Mouse (Mus musculus): ENCODE measurements around the gene Tmem145.
A peak's percentile ranks its signal among the peaks of the same experiment; 100 is the strongest.

The Tmem145 gene

GRCm38 (mm10) chr7:25292107-25292506 is 13.8 kb upstream of the Tmem145 start:
- peak in 1 of 2 experiments; percentile 61 for DNase-seq (ENCODE audit: low spot score in 2 of 2)

DNA sequence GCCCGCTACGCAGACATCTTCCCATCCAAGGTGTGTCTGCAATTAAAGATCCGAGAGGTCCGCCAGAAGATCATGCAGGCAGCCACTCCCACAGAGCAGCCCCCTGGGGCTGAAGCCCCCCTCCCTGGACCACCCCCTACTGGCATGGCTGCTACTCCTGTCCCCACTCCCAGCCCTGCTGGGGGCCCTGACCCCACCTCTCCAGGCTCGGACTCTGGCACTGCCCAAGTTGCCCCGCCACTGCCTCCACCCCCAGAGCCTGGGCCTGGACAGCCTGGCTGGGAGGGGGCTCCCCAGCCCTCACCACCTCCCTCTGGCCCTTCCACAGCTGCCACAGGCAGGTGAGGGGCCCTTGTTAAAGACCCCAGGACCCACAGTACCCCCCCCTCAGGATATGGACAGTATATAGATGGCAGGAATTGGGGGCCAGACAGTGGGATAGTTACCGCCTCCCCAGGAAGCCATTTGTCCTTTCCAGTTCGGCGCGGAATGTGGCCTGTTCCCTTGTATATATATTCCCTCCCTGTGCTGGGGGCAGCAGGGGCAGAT is 12.6 kb upstream of the Tmem145 start:
- DNase-seq (ENCODE audit: low spot score in 2 of 2), result no peak

DNA sequence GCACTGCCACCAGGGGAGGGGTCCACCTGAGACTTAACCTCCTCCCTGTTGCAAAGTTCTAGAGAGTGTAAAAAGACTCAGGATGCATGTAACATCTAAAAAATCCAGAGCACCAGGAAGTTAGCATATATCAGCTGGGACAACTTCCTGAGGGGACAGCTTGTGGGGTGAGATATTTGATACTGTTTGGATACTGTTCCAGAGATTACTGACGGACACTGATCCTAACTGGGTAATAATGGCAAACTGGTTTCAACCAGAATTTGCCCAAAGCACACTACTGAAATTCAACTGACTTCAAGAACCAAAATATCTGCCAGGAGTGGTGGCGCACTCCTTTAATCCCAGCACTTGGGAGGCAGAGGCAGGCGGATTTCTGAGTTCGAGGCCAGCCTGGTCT is 11.4 kb upstream of the Tmem145 start:
- DNase-seq (ENCODE audit: low spot score in 2 of 2), result no peak

GRCm38 (mm10) chr7:25294960-25295722 is 10.8 kb upstream of the Tmem145 start:
- peak; percentile 15 to 64 for DNase-seq (ENCODE audit: low spot score in 2 of 2)

DNA sequence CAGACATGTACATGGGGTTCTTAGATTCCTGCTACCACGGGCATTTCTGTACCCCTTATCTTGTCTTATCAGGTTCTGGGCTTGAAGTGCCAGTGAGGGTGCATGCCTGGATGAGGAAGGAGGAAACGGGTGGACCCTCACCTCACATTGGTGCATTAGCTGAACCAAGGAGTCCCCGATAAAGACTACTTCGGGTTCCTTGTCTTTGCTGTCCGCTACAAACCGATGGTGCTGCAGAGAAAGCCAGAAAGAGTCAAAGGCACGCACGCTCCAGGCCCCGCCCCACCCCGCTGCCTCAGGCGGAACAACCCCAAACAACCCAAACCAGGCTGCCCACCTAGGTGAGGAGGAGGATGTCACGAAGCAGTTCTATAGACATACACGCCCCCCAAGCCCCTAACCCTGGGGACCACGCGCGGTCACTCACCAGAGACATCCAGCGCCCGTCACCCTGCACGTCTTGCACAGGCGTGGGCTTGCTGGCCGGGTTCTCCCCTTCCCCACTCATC is 8.9 kb upstream of the Tmem145 start:
- DNase-seq (ENCODE audit: low spot score in 2 of 2), result peak; percentile 64 to 80

- peak; percentile 64 to 83 for DNase-seq (ENCODE audit: low spot score in 2 of 2)
Observed at GRCm38 (mm10) chr7:25297454-25298325, 8.2 kb upstream of the Tmem145 start, which contains the start of gene Pafah1b3. Gene Pafah1b3 (minus strand): TSS chr7:25297986.

DNA sequence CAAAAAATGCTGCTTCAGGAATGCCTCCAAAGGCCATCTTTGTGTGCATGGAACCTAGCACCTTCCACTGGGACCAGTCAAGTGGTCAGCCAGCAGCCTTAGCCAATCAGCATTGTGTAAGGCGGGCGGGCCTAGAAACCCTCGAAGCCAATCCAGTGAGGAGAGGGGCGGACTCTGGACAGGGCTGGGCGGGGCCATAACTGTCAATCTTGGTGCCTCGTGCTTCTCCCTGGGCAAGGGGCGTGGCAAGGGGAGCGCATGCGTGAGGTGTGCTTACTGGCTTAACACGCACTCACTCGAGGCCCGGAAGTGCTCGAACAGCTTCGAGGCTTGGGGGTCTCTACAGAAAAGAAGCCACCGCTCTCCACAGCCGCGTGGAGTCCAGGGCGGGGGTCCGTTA is 4.8 kb upstream of the Tmem145 start, which contains the start of gene Prr19:
TSS of gene Prr19 (plus strand) at position 349 of the 400 bp plus-strand sequence.
- peak in 1 of 2 experiments; percentile 66 for DNase-seq (ENCODE audit: low spot score in 2 of 2)

- peak in 1 of 2 experiments; percentile 56 for DNase-seq (ENCODE audit: low spot score in 2 of 2)
Observed at GRCm38 (mm10) chr7:25303003-25303684, 2.8 kb upstream of the Tmem145 start.

DNA sequence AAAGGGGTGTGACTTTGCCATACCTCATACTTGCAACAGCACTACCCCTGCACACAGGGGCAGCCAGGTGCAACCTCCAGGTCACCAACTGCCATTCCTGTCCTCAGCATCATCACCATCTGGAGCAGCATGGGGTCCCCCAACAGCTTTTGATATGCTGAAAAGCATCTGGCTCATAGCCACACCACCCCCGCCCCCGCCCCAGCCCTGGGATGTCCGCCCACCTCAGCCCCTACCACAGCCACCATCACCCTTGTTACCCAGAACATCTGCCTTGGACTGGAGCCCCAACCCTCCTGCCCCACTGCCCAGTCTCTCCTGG is 2.3 kb upstream of the Tmem145 start:
- DNase-seq (ENCODE audit: low spot score in 2 of 2), result no peak

DNA sequence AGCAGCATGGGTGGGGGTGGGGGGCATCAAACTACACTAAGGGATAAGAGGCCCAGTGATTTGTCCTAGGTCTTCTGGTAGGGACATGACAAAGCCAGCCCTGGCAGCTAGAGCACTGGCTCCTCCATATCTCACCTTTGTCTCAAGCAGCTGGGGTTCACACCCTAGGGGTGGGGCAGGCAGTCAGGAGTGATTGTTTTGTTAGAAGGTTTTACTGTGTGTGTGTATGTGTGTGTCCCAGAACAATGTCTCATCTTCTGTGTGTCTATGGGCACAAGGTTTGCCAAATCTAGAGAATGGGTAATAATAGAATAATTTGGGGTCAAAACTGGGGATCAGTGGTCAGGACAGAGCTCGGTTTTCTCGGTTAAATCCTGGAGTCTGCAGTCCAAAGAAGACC is 425 bp upstream of the Tmem145 start:
- DNase-seq (ENCODE audit: low spot score in 2 of 2), result no peak

DNA sequence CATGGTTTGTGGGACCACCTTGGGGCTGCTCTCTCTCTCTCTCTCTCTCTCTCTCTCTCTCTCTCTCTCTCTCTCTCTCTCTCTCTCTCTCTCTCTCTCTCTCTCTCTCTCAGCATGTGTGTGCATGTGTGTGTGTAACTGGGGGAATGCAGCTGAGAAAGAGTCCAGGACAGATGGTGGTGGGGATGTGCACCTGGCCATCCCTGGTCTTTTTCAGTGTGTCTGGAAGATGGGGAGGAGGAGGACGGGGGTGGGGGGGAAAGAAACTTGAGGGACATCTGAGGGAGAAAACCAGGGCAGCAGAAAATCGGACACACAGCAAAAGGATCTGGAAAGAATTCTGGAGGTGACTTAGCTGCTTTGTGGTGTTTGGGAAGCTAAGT is 699 bp downstream of the Tmem145 start:
- no peak for DNase-seq (ENCODE audit: low spot score in 2 of 2)

DNA sequence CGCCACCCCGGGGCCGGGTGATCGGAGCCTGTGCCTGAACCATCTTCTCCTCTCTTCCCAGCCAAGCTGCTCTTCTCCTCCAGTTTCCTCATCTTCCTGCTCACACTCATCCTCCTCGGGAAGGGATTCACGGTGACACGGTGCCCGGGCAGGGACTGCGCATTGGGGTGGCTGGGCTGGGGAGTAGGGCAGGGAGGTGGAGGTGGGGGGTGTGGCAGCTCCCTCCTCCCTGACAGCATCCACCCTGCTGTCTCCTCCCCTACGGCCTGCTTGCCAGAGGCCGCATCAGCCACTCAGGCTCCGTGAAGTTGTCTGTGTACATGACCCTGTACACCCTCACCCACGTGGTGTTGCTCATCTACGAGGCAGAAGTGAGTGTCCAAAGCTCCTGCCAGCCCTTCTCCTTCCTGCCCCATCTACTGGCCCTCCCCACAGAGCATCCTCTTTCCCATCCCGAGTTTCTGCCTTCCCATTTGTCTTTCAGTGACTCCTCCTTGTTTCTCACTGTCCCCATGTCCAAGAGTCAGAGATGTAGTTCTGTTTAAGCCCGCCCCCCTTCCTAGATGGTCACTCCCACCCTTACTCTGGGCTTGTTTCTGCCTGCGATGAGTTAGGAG is 2.9 kb downstream of the Tmem145 start:
- DNase-seq (ENCODE audit: low spot score in 2 of 2), result peak in 1 of 2 experiments; percentile 58

DNA sequence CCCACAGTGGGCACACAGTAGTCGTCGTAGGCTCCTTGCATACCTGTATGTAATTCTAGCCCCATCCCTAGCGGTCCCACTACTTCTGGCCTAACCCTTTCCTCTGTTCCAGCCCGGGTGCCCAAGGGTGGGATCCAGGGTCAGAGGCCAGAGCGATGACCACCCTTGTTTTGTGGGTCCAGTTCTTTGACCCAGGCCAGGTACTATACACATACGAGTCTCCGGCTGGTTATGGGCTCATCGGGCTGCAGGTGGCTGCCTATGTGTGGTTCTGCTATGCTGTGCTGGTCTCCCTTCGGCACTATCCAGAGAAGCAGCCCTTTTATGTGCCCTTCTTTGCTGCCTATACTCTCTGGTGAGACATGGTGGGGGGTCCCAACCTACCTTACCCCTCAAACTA is 3.5 kb downstream of the Tmem145 start:
- DNase-seq (ENCODE audit: low spot score in 2 of 2), result no peak

- peak in 1 of 2 experiments; percentile 52 for DNase-seq (ENCODE audit: low spot score in 2 of 2)
Observed at GRCm38 (mm10) chr7:25311193-25311592, 5.3 kb downstream of the Tmem145 start.

DNA sequence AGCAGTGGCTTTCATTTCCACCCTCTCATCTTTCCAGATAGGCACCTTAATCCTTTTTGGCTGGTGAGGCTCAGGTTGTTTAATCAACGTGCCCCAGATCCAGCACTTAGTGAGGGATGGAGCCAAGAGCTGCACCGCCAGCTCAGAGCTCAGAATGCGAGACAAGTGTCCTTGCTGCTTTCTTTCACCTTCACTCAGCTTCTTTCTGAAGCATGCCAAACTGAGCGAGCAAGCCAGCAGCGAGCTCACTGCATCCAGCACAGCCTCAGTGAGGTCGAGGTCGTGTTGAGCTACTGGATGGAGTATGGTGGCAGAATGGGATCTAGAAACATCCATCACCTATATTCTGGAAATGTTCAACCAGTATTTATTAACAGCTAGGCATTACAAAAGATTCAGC is 7.4 kb downstream of the Tmem145 start:
- no peak for DNase-seq (ENCODE audit: low spot score in 2 of 2)

DNA sequence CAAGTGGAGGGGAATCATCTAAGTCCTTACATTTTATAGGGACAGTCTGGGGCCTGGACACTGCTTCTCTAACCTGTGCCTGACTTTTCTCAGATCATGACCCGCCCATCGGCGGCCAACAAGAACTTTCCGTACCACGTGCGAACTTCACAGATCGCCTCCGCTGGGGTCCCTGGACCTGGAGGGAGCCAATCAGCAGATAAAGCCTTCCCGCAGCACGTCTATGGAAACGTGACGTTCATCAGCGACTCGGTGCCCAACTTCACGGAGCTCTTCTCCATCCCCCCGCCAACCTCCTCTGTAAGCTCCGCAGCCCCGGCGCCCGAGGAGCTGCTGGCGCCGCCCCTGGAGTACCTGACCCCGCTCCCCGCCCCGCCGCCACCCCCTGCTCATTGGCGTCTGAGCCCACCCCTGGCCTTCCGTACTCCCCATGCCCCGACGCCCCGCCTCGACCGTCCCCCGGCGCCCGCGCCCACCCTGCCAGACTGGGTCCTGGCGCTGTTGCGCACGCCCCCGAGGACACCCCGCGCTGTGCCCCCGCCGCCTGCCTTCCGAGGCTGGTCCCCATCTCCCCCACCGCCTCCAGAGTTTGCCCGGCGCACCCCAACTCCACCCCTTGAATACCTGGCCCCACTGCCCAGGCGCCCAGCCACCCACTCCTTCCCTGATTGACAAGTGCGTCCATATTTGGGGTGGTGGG is 8.8 kb downstream of the Tmem145 start:
- DNase-seq (ENCODE audit: low spot score in 2 of 2), result no peak

DNA sequence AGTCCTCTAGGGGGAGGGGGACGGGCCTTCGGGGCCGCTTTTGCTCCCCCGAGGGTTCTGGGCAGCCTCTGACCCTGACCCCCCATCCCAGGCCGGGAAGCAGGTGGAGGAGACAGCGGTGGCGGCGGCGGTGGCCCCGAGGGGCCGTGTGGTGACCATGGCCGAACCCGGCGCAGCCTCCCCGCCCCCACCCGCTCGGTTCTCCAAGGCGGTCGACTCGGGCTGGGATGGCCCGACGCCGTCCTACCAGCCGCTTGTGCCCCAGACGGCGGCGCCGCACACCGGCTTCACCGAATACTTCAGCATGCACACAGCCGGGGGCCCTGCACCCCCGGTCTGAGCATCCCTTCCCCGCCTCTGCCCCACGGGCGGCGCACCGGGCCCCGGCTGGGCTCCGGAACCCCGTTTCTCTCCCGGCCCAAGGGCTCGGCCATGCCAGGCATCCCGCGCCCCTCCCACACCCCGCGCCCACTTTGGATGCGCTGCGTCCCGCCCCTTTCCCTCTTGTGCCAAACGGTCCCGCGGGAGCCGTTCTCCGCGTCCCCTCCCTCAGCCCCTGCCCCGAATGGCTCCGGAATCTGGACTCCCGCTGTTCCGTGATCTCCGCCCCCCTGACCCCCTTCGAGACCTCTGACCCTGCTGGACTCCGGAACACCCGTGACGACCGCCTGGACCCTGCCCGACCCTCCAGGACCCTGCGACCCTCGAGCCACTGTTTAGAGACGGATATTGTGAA is 9.6 kb downstream of the Tmem145 start:
- peak; percentile 14 to 68 for DNase-seq (ENCODE audit: low spot score in 2 of 2)

- DNase-seq (ENCODE audit: low spot score in 2 of 2), result peak; percentile 86 to 92
Observed at GRCm38 (mm10) chr7:25316532-25317445, 10.9 kb downstream of the Tmem145 start, which contains the start of gene Megf8. Gene Megf8 (plus strand): TSS chr7:25317164.
